8 mouse cellular contexts compared by ENCODE assay signal in genomic region chr6:88123150-88123857, GRCm38 (mm10). TPM values are rescaled to one million over a fixed set of nuclear protein-coding genes. Genes with fewer than 3 reads are reported as not detected.
DNase-seq lines count a peak whose midpoint lies in the region; ATAC-seq and TF ChIP-seq lines count a peak whose summit lies in the region.

No protein-coding gene starts in this region.

- peak overlapping the region; percentile 20; the same call in 1 of the 2 replicates for H3K4me2 ChIP-seq in forebrain, embryonic 14.5 days (ENCODE audit: low read length)
- peak overlapping the region; percentile 51 for H3K4me2 ChIP-seq in limb, embryonic 13.5 days (replicated peaks)
- peak overlapping the region; percentile 43 for H3K4me2 ChIP-seq in neural tube, embryonic 12.5 days (replicated peaks)

- peak; percentile 39 for TF ChIP-seq CTCF in left cerebral cortex, adult 2 months (IDR thresholded peaks at IDR 0.05)

- intact Hi-C loops in left cerebral cortex, adult 2 months (cut with DNase I): loop anchor here (5.0 kb wide), 1 partner anchor 119 kb away; no protein-coding TSS in a partner anchor

- H3K27ac ChIP-seq in left cerebral cortex, adult 2 months: no peak overlapping the region
- no peak overlapping the region for H3K27ac ChIP-seq in forebrain, embryonic 14.5 days (ENCODE audit: low read depth, low read length)
- no peak overlapping the region for H3K27ac ChIP-seq in limb, embryonic 13.5 days
- no peak overlapping the region for H3K27ac ChIP-seq in neural tube, embryonic 12.5 days

- no peaks in the 10 kb centered on the region for H3K36me3 ChIP-seq in forebrain, embryonic 14.5 days (ENCODE audit: control insufficient read depth, insufficient read depth, low read length)
- H3K36me3 ChIP-seq in limb, embryonic 13.5 days: no peaks in the 10 kb centered on the region
- no peaks in the 10 kb centered on the region for H3K36me3 ChIP-seq in neural tube, embryonic 12.5 days

- 42% methylated on average over 11 of the region's 11 CpGs for WGBS in forebrain, embryonic 14.5 days
- 45% methylated on average over 11 of the region's 11 CpGs for WGBS in limb, embryonic 13.5 days
- WGBS in neural tube, embryonic 12.5 days: 42% methylated on average over 11 of the region's 11 CpGs

- H3K4me1 ChIP-seq in forebrain, embryonic 14.5 days (ENCODE audit: control insufficient read depth, insufficient read depth, low read length): no peaks in the 10 kb centered on the region
- peaks cover 16% of the 10 kb centered on the region for H3K4me1 ChIP-seq in limb, embryonic 13.5 days
- peaks cover 8% of the 10 kb centered on the region; the same call in 1 of the 2 replicates for H3K4me1 ChIP-seq in neural tube, embryonic 12.5 days

- H3K9ac ChIP-seq in forebrain, embryonic 14.5 days (ENCODE audit: low read length): no peak overlapping the region
- no peak overlapping the region for H3K9ac ChIP-seq in limb, embryonic 13.5 days
- no peak overlapping the region for H3K9ac ChIP-seq in neural tube, embryonic 12.5 days

- no peak for DNase-seq in left cerebral cortex, adult 2 months (ENCODE audit: extremely low spot score in 1 of 2, low spot score in 2 of 2)
- no peak for DNase-seq in left cerebral cortex, adult 18-20 months (ENCODE audit: low spot score in 2 of 2)
- DNase-seq in R1 (ENCODE audit: low read depth, low spot score): peak; percentile 83
- DNase-seq in forebrain, embryonic 14.5 days (ENCODE audit: low spot score): no peak
- DNase-seq in thymus, postnatal 36 days: no peak
- no peak for DNase-seq in right cerebral cortex, postnatal 36 days (ENCODE audit: low spot score in 2 of 2)

- peak; percentile 26; the same call in 1 of the 2 replicates for ATAC-seq in forebrain, embryonic 14.5 days
- ATAC-seq in limb, embryonic 13.5 days (ENCODE audit: low FRiP score, low read depth): peak; percentile 42; the same call in 1 of the 2 replicates
- ATAC-seq in neural tube, embryonic 12.5 days (ENCODE audit: low FRiP score, low read depth): 0 out of 2 replicates have a peak, but pooled peaks have one; percentile 4

- no peaks in the 10 kb centered on the region for H3K9me3 ChIP-seq in forebrain, embryonic 14.5 days (replicated peaks; ENCODE audit: control insufficient read depth, low read length)
- no peaks in the 10 kb centered on the region for H3K9me3 ChIP-seq in limb, embryonic 13.5 days
- no peaks in the 10 kb centered on the region for H3K9me3 ChIP-seq in neural tube, embryonic 12.5 days

- H3K4me3 ChIP-seq in left cerebral cortex, adult 2 months: no peak overlapping the region
- H3K4me3 ChIP-seq in forebrain, embryonic 14.5 days (ENCODE audit: low read depth, low read length): no peak overlapping the region
- H3K4me3 ChIP-seq in limb, embryonic 13.5 days: no peak overlapping the region; the same call in 1 of the 2 replicates
- H3K4me3 ChIP-seq in neural tube, embryonic 12.5 days: no peak overlapping the region

- H3K27me3 ChIP-seq in forebrain, embryonic 14.5 days (replicated peaks; ENCODE audit: control insufficient read depth, insufficient read depth, low read length): no peaks in the 10 kb centered on the region
- H3K27me3 ChIP-seq in limb, embryonic 13.5 days: peaks cover 2% of the 10 kb centered on the region; the same call in 1 of the 2 replicates
- H3K27me3 ChIP-seq in neural tube, embryonic 12.5 days (replicated peaks): no peaks in the 10 kb centered on the region; the same call in 1 of the 2 replicates

RNA-seq across cellular contexts. Expression of gene Rpn1, which starts 39.0 kb away (rescaled TPM):
- total RNA-seq in left cerebral cortex, adult 2 months (2021): 100 to 1,000 TPM; 172 to 184 TPM
- 100 to 1,000 TPM; 174 to 187 TPM for total RNA-seq in left cerebral cortex, adult 18-20 months (2021)
- polyA plus RNA-seq in forebrain, embryonic 14.5 days (2014; fragmentation: Nextera tagmentation; extraction: Ambion mirVana): 279 and 283 TPM in 2 replicates
- polyA plus RNA-seq in limb, embryonic 13.5 days (2015; fragmentation: Nextera tagmentation; extraction: Ambion mirVana): 391 and 427 TPM in 2 replicates
- 264 and 275 TPM in 2 replicates for polyA plus RNA-seq in neural tube, embryonic 12.5 days (2016; fragmentation: Nextera tagmentation; extraction: Ambion mirVana)
